Mouse (Mus musculus): ENCODE measurements around the gene Itih3.

DNA sequence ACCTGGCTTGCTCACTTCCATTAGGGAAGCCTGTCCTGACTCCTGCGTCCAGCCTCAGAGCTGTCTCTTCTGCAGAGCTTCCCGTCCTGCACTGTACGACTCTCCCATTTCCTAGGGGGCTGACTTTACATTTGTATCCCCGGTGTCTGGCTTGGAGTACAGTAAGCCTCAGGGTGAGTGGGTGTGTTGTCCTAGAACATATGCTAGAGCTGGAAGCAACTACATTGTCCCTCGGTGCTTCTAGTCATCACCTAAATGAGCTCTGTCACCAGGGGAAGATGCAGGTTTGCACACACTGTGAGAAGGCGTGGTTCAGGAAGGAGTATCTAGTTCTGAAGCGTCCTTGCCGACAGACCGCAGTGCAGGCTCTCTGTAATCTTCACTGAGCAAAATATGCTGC lies 61.2 kb downstream of the Itih3 start:
- TF ChIP-seq POLR2A (IDR thresholded peaks at IDR 0.05; ENCODE audit: low read depth, low read length): no peak
- TF ChIP-seq CTCF (conservative IDR thresholded peaks at IDR 0.05 in 1 of 2, IDR thresholded peaks at IDR 0.05 in 1 of 2; ENCODE audit: low read depth in 2 of 2, low read length in 2 of 2): no peak
- TF ChIP-seq UBTF (IDR thresholded peaks at IDR 0.05; ENCODE audit: low read depth, low read length): no peak
- TF ChIP-seq CHD2 (IDR thresholded peaks at IDR 0.05; ENCODE audit: low read length): no peak
- no peak for TF ChIP-seq CHD1 (IDR thresholded peaks at IDR 0.05; ENCODE audit: low read depth, low read length)
- no peak for TF ChIP-seq POLR2AphosphoS2 (IDR thresholded peaks at IDR 0.05; ENCODE audit: low read depth, low read length)
- no peak for TF ChIP-seq ETS1 (conservative IDR thresholded peaks at IDR 0.05; ENCODE audit: low read depth, low read length)
- no peak for TF ChIP-seq MAFK (IDR thresholded peaks at IDR 0.05; ENCODE audit: insufficient replicate concordance, low read length)
- TF ChIP-seq RAD21 (IDR thresholded peaks at IDR 0.05; ENCODE audit: low read depth, low read length): no peak
- TF ChIP-seq EP300 (IDR thresholded peaks at IDR 0.05; ENCODE audit: low read length): no peak
- TF ChIP-seq NRF1 (IDR thresholded peaks at IDR 0.05; ENCODE audit: low read depth, low read length): no peak
- TF ChIP-seq NELFE (IDR thresholded peaks at IDR 0.05; ENCODE audit: low read depth, low read length): no peak
